Mouse (Mus musculus) liver, adult 2 months (tissue): ENCODE results near the gene Zfp526. TPM values are rescaled to one million over a fixed set of nuclear protein-coding genes. Genes with fewer than 3 reads are reported as not detected.

Source experiments
- DNase-seq: peaks from one replicate; pipeline ENCODE4 v3.0.0-alpha.2; 2011; ENCODE audit warnings: low read depth, low spot score; ENCODE audit errors: extremely low read depth
- H3K27ac ChIP-seq: fragments of 200-500 bp; replicated peaks from 2 replicates; pipeline ENCODE4 v1.5.1; 2012; ENCODE audit warnings: low read depth, mild to moderate bottlenecking, control low read depth, inconsistent platforms, low read length; ENCODE audit not compliant: insufficient read depth
- H3K27me3 ChIP-seq: fragments of 200-500 bp; 2 replicates; pipeline ENCODE4 v1.6.1; 2012; ENCODE audit warnings: mild to moderate bottlenecking, moderate library complexity, low read length, inconsistent platforms; ENCODE audit not compliant: control insufficient read depth, insufficient read depth
- H3K36me3 ChIP-seq: fragments of 200-500 bp; 2 replicates; pipeline ENCODE4 v1.6.1; 2012; ENCODE audit warnings: low read length, inconsistent platforms; ENCODE audit not compliant: control insufficient read depth, insufficient read depth
- H3K4me1 ChIP-seq: fragments of 200-500 bp; 2 replicates; pipeline ENCODE4 v1.6.1; 2011; ENCODE audit warnings: low read length; ENCODE audit not compliant: control insufficient read depth, insufficient read depth
- H3K4me3 ChIP-seq: fragments of 200-500 bp; 2 replicates; pipeline ENCODE4 v1.5.1; 2011; ENCODE audit warnings: low read depth, mild to moderate bottlenecking, control low read depth, low read length, moderate library complexity; ENCODE audit not compliant: insufficient read depth
- H3K79me2 ChIP-seq: fragments of 200-500 bp; 2 replicates; pipeline ENCODE4 v1.6.1; 2012; ENCODE audit warnings: inconsistent platforms, mild to moderate bottlenecking, low read length, moderate library complexity; ENCODE audit not compliant: control insufficient read depth, insufficient read depth
- H3K9ac ChIP-seq: fragments of 200-500 bp; 2 replicates; pipeline ENCODE4 v1.6.1; 2012; ENCODE audit warnings: low read depth, mild to moderate bottlenecking, control low read depth, inconsistent platforms, low read length
- CTCF ChIP-seq: fragments of 200-500 bp; IDR thresholded peaks from 2 replicates; pipeline ENCODE4 v1.5.1; 2011; ENCODE audit warnings: low read depth, low read length, control low read depth
- POLR2A ChIP-seq: fragments of 200-500 bp; IDR thresholded peaks from 2 replicates; pipeline ENCODE4 v1.6.1; 2011; ENCODE audit warnings: low read length, control low read depth; ENCODE audit not compliant: insufficient read depth; ENCODE audit errors: extremely low read depth
- WGBS: fragments of 180-500 bp; shearing (Covaris S2); methylation state at CpG from one replicate; pipeline ENCODE4 v1.1.7; 2018; 5-methylcytosine and 5-hydroxymethylcytosine counted together
- polyA plus RNA-seq: library from polyadenylated mRNA; depleted of rRNA; stranded (reverse); fragments of >200 nt; gene quantifications from 2 replicates; pipeline ENCODE4 v1.2.3, GENCODE M21; 2012; rRNA removed
- total RNA-seq: library from RNA; depleted of rRNA; stranded (reverse); fragments of >200 nt; gene quantifications from 2 replicates; pipeline ENCODE4 v1.2.3, GENCODE M21; 2014; rRNA removed

The Zfp526 gene
- total and polyA plus RNA-seq, 2 experiments, result 2.2 to 4.7 TPM

DNA sequence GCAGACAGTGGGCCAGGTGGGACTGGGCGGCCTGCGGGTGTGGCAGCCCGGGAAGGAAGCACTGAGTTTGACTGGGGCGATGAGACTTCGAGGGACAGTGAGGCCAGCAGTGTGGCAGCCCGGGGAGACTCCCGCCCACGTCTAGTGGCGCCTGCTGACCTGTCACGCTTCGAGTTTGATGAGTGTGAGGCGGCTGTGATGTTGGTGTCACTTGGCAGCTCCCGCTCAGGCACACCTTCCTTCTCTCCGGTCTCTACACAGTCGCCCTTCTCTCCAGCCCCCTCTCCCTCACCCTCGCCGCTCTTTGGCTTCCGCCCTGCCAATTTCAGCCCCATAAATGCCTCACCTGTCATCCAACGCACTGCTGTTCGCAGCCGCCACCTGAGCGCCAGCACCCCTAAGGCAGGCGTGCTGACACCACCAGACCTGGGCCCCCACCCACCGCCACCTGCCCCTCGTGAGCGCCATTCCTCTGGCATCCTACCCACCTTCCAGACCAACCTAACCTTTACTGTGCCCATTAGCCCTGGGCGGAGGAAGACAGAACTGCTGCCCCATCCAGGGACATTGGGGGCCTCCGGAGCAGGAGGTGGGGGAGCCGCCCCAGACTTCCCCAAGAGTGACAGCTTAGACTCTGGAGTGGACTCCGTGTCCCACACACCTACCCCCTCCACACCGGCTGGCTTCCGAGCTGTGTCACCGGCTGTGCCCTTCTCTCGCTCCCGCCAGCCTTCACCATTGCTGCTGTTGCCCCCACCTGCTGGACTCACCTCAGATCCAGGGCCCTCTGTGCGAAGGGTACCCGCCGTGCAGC lies 51.4 kb downstream of the Zfp526 start:
- DNase-seq, result no peak
- WGBS, result 94% methylated on average over 38 of the region's 38 CpGs
- Histone ChIP-seq H3K4me3 (no peak overlapping the region), H3K4me1 (peaks cover 12% of the 10 kb centered on the region), H3K27me3 (no peaks in the 10 kb centered on the region), H3K36me3 (no peaks in the 10 kb centered on the region), H3K79me2 (peaks cover 36% of the 10 kb centered on the region), H3K27ac (no peak overlapping the region), H3K9ac (no peak overlapping the region)
- TF ChIP-seq POLR2A (no peak), CTCF (no peak)

DNA sequence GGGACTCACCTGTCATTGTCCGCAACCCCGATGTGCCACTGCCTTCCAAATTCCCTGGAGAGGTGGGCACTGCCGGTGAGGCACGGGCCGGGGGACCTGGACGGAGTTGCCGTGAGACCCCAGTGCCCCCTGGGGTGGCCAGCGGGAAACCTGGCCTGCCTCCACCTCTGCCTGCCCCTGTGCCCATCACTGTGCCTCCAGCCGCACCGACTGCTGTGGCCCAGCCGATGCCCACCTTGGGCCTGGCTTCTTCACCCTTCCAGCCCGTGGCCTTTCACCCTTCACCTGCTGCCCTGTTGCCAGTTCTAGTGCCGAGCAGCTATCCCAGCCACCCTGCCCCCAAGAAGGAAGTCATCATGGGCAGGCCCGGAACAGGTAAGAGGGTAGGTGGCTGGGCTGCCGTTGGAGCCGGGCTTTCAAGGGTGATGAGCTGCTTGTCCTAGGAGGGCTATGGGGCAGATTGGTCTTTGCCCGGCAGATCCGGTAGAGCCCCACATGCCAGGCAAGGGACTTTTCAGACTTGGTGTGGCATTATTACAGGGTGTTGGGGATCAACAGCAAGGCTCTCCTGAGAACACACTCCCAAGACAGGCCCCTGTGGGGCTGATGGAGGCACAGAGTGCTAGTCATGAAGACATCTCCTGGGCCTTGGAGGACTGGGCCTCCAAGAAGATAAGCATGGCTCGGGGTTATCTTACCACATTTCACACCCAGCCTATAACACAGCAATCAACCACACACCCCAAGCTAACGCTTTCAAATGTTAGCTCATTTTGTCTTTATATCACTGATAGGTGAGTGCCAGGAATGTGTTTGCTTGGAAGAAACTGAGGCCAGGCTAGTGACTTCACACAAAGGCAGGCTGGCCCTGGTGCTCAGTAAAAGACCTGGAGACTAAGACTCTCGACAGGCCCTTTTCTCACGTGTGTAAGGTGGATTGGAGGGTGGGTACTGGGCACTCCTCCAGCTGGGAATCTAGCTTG lies 52.3 kb downstream of the Zfp526 start:
- H3K9ac ChIP-seq, result no peak overlapping the region
- no peak overlapping the region for H3K4me3 ChIP-seq
- peaks cover 33% of the 10 kb centered on the region for H3K79me2 ChIP-seq
- H3K27ac ChIP-seq, result no peak overlapping the region
- DNase-seq, result no peak
- WGBS, result 88% methylated on average over 22 of the region's 22 CpGs
- H3K27me3 ChIP-seq, result no peaks in the 10 kb centered on the region
- peaks cover 15% of the 10 kb centered on the region for H3K4me1 ChIP-seq
- H3K36me3 ChIP-seq, result no peaks in the 10 kb centered on the region
- TF ChIP-seq POLR2A (no peak), CTCF (no peak)

DNA sequence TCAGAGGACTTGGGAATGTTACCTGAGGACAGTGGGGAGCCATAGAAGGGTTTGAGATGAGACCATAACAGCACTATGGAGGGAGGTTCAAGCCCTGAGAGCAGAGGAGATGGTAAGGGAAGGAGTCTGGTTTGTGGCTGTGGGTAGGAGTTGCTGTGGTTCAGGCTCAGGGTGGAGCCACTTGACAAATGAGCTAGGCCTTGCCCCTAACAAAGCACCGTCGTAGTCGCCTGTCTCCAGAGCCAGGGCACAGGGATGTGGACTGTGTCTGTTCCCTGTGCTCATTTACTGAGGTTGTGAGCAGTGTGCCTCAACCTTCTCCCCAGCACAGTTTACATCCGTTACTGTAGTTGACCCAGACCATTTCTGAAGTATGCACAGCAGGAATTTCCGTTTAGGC lies 53.3 kb downstream of the Zfp526 start:
- Histone ChIP-seq H3K4me1 (peaks cover 13% of the 10 kb centered on the region), H3K27ac (no peak overlapping the region), H3K36me3 (no peaks in the 10 kb centered on the region), H3K4me3 (no peak overlapping the region), H3K27me3 (no peaks in the 10 kb centered on the region), H3K9ac (no peak overlapping the region), H3K79me2 (peaks cover 28% of the 10 kb centered on the region)
- WGBS, result 81% methylated on average over 5 of the region's 5 CpGs
- DNase-seq, result no peak
- no peak for TF ChIP-seq POLR2A

DNA sequence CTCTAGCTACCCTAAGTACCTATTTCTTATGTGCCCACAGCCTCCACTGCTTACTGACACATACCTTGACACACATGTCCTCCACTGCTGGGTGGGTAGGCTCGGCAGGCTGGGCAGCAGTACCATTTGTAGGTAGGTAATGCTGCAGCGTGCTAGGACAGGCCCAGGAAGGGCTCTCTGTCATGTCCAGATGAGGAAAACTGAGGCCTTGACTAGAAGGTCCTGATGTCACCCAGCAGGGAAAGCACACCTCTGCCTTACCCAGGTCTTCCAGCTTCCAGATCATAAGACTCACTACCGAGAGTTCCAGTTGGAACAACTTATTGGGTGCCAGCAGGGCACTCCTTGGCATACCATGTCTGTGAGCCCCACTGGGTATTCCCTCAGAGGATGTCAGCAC lies 53.8 kb downstream of the Zfp526 start:
- Histone ChIP-seq H3K4me3 (no peak overlapping the region), H3K27ac (no peak overlapping the region), H3K36me3 (no peaks in the 10 kb centered on the region), H3K9ac (no peak overlapping the region), H3K79me2 (peaks cover 31% of the 10 kb centered on the region), H3K27me3 (no peaks in the 10 kb centered on the region), H3K4me1 (peaks cover 12% of the 10 kb centered on the region)
- WGBS, result 88% methylated on average over 3 of the region's 3 CpGs
- DNase-seq, result no peak
- no peak for TF ChIP-seq CTCF

DNA sequence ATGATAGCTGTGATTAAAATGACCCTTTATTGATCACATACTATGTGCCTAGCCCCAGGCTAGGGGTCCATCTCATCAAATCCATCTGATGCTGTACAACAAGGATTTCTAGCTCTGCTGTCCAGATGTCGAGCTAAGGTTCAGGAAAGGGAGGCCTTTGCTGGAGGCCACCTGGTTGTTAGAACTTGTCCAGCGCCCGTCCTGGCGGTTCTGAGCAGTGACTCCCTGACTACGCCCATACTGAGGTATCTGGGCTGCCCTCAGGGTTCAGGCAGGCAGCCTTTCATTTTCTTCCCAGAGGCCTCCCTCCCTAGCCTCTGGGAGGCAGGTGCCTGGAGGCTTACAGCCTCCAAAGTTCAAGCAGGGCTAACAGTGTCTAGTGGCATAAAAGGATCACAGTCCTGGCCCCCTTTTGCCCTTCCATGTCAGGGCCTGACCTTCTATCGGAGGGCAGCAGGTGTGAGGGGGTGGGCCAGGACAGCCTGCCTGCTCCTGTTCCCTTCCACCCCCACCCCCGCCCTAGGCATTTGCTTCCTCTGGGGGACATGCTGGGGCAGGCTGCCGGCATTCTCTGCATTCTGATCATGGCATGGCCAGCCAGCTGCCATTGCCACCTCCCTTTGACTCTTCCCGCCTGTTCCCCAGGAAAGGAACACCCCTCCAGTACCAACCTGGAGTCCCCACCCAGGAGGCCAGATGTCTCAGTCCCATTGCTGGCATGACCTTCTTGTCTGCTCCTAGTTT lies 54.5 kb downstream of the Zfp526 start:
- H3K27me3 ChIP-seq, result no peaks in the 10 kb centered on the region
- no peak for TF ChIP-seq CTCF
- no peak for TF ChIP-seq POLR2A
- WGBS, result 81% methylated on average over 9 of the region's 9 CpGs

More for the DNA sequence above, 54.5 kb downstream of the Zfp526 start:
- H3K27ac ChIP-seq, result no peak overlapping the region
- H3K4me3 ChIP-seq, result no peak overlapping the region
- H3K4me1 ChIP-seq, result peaks cover 15% of the 10 kb centered on the region
- H3K9ac ChIP-seq, result no peak overlapping the region
- H3K79me2 ChIP-seq, result peaks cover 27% of the 10 kb centered on the region
- no peak for DNase-seq
- H3K36me3 ChIP-seq, result no peaks in the 10 kb centered on the region

Other genes starting within 250 kb of the Zfp526 start
- 130 and 148 TPM in 2 replicates for gene Rabac1, start 248.7 kb upstream of the Zfp526 start, total RNA-seq
- 230 and 233 TPM in 2 replicates for gene Rabac1, start 248.7 kb upstream of the Zfp526 start, polyA plus RNA-seq
- gene Atp1a3, start 215.5 kb upstream of the Zfp526 start, total RNA-seq, result 0.28 and 0.40 TPM in 2 replicates
- 0.06 and 0.37 TPM in 2 replicates for gene Atp1a3, start 215.5 kb upstream of the Zfp526 start, polyA plus RNA-seq
- gene Grik5, start 149.1 kb upstream of the Zfp526 start, total RNA-seq, result 2.3 and 2.4 TPM in 2 replicates
- 10.2 and 14.0 TPM in 2 replicates for gene Grik5, start 149.1 kb upstream of the Zfp526 start, polyA plus RNA-seq
- gene Zfp574, start 148.9 kb upstream of the Zfp526 start, total RNA-seq, result 2.3 and 3.1 TPM in 2 replicates
- 16.7 and 17.2 TPM in 2 replicates for gene Zfp574, start 148.9 kb upstream of the Zfp526 start, polyA plus RNA-seq
- gene Pou2f2, start 41.7 kb upstream of the Zfp526 start, total RNA-seq, result 0.34 and 0.37 TPM in 2 replicates
- gene Pou2f2, start 41.7 kb upstream of the Zfp526 start, polyA plus RNA-seq, result 0.44 and 1.2 TPM in 2 replicates
- 20.2 and 24.6 TPM in 2 replicates for gene Dedd2, start 810 bp upstream of the Zfp526 start, total RNA-seq
- gene Dedd2, start 810 bp upstream of the Zfp526 start, polyA plus RNA-seq, result 27.9 and 35.4 TPM in 2 replicates
- gene Gsk3a, start 16.4 kb downstream of the Zfp526 start, total RNA-seq, result 9.1 and 11.4 TPM in 2 replicates
- 69.3 and 74.5 TPM in 2 replicates for gene Gsk3a, start 16.4 kb downstream of the Zfp526 start, polyA plus RNA-seq
- 7.4 and 8.8 TPM in 2 replicates for gene Erf, start 29.3 kb downstream of the Zfp526 start, total RNA-seq
- gene Erf, start 29.3 kb downstream of the Zfp526 start, polyA plus RNA-seq, result 23.3 and 27.0 TPM in 2 replicates
- 5.3 and 8.3 TPM in 2 replicates for gene Cic, start 46.3 kb downstream of the Zfp526 start, total RNA-seq
- 18.3 and 23.3 TPM in 2 replicates for gene Cic, start 46.3 kb downstream of the Zfp526 start, polyA plus RNA-seq
- gene Pafah1b3, start 76.6 kb downstream of the Zfp526 start, total RNA-seq, result 3.7 and 6.0 TPM in 2 replicates
- 8.4 and 10.0 TPM in 2 replicates for gene Pafah1b3, start 76.6 kb downstream of the Zfp526 start, polyA plus RNA-seq
- not detected in 2 replicates for gene Prr19, start 80.0 kb downstream of the Zfp526 start, total RNA-seq
- gene Prr19, start 80.0 kb downstream of the Zfp526 start, polyA plus RNA-seq, result not detected in 2 replicates
- gene Tmem145, start 84.7 kb downstream of the Zfp526 start, total RNA-seq, result not detected in 2 replicates
- gene Tmem145, start 84.7 kb downstream of the Zfp526 start, polyA plus RNA-seq, result not detected in 2 replicates
- 1.5 and 2.6 TPM in 2 replicates for gene Megf8, start 95.7 kb downstream of the Zfp526 start, total RNA-seq
- gene Megf8, start 95.7 kb downstream of the Zfp526 start, polyA plus RNA-seq, result 5.1 and 5.4 TPM in 2 replicates
- gene Cnfn, start 148.3 kb downstream of the Zfp526 start, total RNA-seq, result not detected in 2 replicates
- gene Cnfn, start 148.3 kb downstream of the Zfp526 start, polyA plus RNA-seq, result not detected in 2 replicates
- 8.3 and 8.7 TPM in 2 replicates for gene Lipe, start 177.3 kb downstream of the Zfp526 start, total RNA-seq
- 9.8 and 11.3 TPM in 2 replicates for gene Lipe, start 177.3 kb downstream of the Zfp526 start, polyA plus RNA-seq
- not detected in 2 replicates for gene Cxcl17, start 191.5 kb downstream of the Zfp526 start, total RNA-seq
- not detected in 2 replicates for gene Cxcl17, start 191.5 kb downstream of the Zfp526 start, polyA plus RNA-seq